Mouse (Mus musculus) liver, adult 2 months (tissue): ENCODE measurements around the gene Sar1b.

Source experiments
- CTCF ChIP-seq: fragments of 200-500 bp; IDR thresholded peaks from 2 replicates; pipeline ENCODE4 v1.5.1; 2011; ENCODE audit warnings: low read depth, low read length, control low read depth
- POLR2A ChIP-seq: fragments of 200-500 bp; IDR thresholded peaks from 2 replicates; pipeline ENCODE4 v1.6.1; 2011; ENCODE audit warnings: low read length, control low read depth; ENCODE audit not compliant: insufficient read depth; ENCODE audit errors: extremely low read depth

DNA sequence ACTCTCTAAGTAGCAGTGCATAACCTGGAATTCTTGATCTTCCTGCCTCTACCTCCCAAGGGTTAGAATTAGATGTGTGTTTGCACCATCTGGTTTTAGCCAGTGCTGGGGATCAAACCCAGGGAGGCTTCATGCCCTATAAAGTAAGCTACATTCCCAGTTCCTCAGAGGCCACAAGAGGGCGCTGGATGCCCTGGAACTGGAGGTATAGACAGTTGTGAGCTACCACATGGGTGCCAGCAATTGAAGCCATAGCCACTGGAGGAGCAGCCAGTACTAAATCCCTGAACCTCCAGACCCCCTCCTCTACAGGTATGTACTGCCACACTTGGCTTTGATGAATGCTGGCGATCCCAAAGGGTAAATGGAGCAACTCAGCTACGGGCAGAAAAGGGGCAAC lies 56.5 kb downstream of the Sar1b start:
- TF ChIP-seq POLR2A: no peak
- peak; percentile 78 for TF ChIP-seq CTCF
